Mouse (Mus musculus) midbrain, embryonic 14.5 days (tissue): ENCODE data around the gene Ap1m2. TPM values are rescaled to one million over a fixed set of nuclear protein-coding genes. Genes with fewer than 3 reads are reported as not detected.

Experiments used
- ATAC-seq: fragments of 200-750 bp; cut with Nextera tagmentation; 2 replicates; pipeline ENCODE4 v1.8.0; 2017; ENCODE audit warnings: moderate number of reproducible peaks, moderate library complexity; ENCODE audit not compliant: low FRiP score, low TSS enrichment
- DNase-seq: peaks from one replicate; pipeline ENCODE4 v3.0.0-alpha.2; 2015
- H3K27ac ChIP-seq: fragments of 300-500 bp; sonication (generic); replicated peaks from 2 replicates; pipeline ENCODE4 v1.5.1; 2014; ENCODE audit warnings: mild to moderate bottlenecking, low read depth, low read length, moderate library complexity
- H3K27me3 ChIP-seq: fragments of 300-500 bp; sonication (generic); 2 replicates; pipeline ENCODE4 v1.6.1; 2014; ENCODE audit warnings: low read length, control low read depth, mixed read lengths; ENCODE audit not compliant: control insufficient read depth, insufficient read depth
- H3K36me3 ChIP-seq: fragments of 300-500 bp; sonication (generic); 2 replicates; pipeline ENCODE4 v1.6.1; 2014; ENCODE audit warnings: low read length, control low read depth; ENCODE audit not compliant: control insufficient read depth, insufficient read depth
- H3K4me1 ChIP-seq: fragments of 300-500 bp; sonication (generic); 2 replicates; pipeline ENCODE4 v1.6.1; 2014; ENCODE audit warnings: mild to moderate bottlenecking, antibody characterized with exemption, low read length, control low read depth; ENCODE audit not compliant: control insufficient read depth, insufficient read depth
- H3K4me2 ChIP-seq: fragments of 300-500 bp; sonication (generic); 2 replicates; pipeline ENCODE4 v1.6.1; 2014; ENCODE audit warnings: mild to moderate bottlenecking, low read length, moderate library complexity
- H3K4me3 ChIP-seq: fragments of 300-500 bp; sonication (generic); replicated peaks from 2 replicates; pipeline ENCODE4 v1.5.1; 2014; ENCODE audit warnings: low read depth, low read length
- H3K9ac ChIP-seq: fragments of 300-500 bp; sonication (generic); replicated peaks from 2 replicates; pipeline ENCODE4 v1.6.1; 2014; ENCODE audit warnings: mild to moderate bottlenecking, low read length, moderate library complexity
- H3K9me3 ChIP-seq: fragments of 300-500 bp; sonication (generic); 2 replicates; pipeline ENCODE4 v1.6.1; 2016; ENCODE audit warnings: low read length, control low read depth, mixed read lengths; ENCODE audit not compliant: control insufficient read depth
- WGBS: fragments of 180-500 bp; shearing (Covaris S2); extraction: QIAGEN DNeasy Blood & Tissue Kit; methylation state at CpG from one replicate; pipeline ENCODE4 v1.1.7; 2014; 5-methylcytosine and 5-hydroxymethylcytosine counted together
- polyA plus RNA-seq: library from polyadenylated mRNA; unstranded; fragments of >200 nt; fragmentation: Nextera tagmentation; extraction: Ambion mirVana; gene quantifications from 2 replicates; pipeline ENCODE4 v1.2.1, GENCODE M21; 2014

Gene Ap1m2
- polyA plus RNA-seq: 0.88 and 1.5 TPM in 2 replicates

DNA sequence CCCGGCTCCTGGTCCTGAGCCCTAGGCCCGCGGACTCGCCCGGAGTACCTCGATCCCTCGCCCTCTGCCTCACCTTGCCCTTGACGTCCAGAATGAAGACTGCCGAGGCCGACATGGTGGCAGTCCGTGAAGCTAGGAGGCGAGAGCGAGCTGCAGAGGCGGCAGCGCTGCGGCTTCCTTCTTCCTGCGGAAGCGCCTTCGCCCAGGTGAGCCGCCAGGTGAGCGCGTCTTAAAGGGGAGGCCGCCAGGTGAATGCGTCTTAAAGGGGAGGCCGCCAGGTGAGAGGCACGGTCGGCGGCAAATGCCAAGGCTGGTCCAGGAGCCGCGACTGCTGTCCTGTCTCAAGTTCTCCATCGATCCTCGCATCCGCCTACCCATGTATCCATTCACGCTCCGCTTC is at the start of gene Ap1m2:
TSS of gene Ap1m2 (minus strand) at position 204 of the 400 bp plus-strand sequence.
- no peak within 1 kb of the TSS; the same call in 1 of the 2 replicates for H3K9ac ChIP-seq
- H3K4me2 ChIP-seq: peak within 1 kb of the TSS; percentile 32
- peak within 1 kb of the TSS; percentile 10; the same call in 1 of the 2 replicates for H3K4me3 ChIP-seq
- peaks cover 11% of the 10 kb centered on the region; the same call in 1 of the 2 replicates for H3K27me3 ChIP-seq
- H3K36me3 ChIP-seq: no peaks in the 10 kb centered on the region
- DNase-seq: no peak
- H3K27ac ChIP-seq: no peak within 1 kb of the TSS
- WGBS: 15% methylated on average over 35 of the region's 35 CpGs
- no peaks in the 10 kb centered on the region for H3K9me3 ChIP-seq
- no peak for ATAC-seq
- H3K4me1 ChIP-seq: no peaks in the 10 kb centered on the region

- Histone ChIP-seq H3K4me3 (no peak overlapping the region), H3K9ac (no peak overlapping the region), H3K4me2 (no peak overlapping the region), H3K36me3 (peaks cover 31% of the 10 kb centered on the region), H3K4me1 (no peaks in the 10 kb centered on the region), H3K27me3 (no peaks in the 10 kb centered on the region), H3K9me3 (no peaks in the 10 kb centered on the region), H3K27ac (no peak overlapping the region)
- WGBS: 0% methylated on average over 1 of the region's 1 CpGs
- ATAC-seq (peak; percentile 31; the same call in 1 of the 2 replicates), DNase-seq (peak; percentile 89)
Observed at GRCm38 (mm10) chr9:21356981-21357718, 45.0 kb upstream of the Ap1m2 start.

DNA sequence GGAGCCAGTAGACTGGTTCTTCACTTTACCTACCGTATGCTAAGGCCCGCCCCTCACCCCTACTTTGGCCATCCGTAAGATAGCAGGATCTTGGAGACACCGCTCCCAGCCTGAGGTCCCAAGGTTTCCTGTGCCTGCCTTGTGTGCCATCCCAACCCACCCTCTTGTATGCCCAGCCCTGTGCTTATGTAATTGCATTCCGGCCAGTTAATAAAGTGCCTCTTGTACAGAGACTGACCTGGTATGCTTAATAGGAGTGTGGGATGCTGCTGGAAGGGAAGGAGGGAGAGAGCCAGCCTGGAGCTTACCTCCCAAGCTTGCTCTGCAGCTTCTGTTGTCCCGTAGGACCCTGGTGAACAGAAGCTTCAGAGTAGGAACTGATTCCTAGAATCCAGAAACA is 42.7 kb upstream of the Ap1m2 start:
- DNase-seq: no peak
- 94% methylated on average over 6 of the region's 6 CpGs for WGBS
- H3K9me3 ChIP-seq: no peaks in the 10 kb centered on the region
- no peak overlapping the region for H3K4me3 ChIP-seq
- H3K9ac ChIP-seq: no peak overlapping the region
- ATAC-seq: no peak
- H3K4me2 ChIP-seq: no peak overlapping the region
- H3K27ac ChIP-seq: no peak overlapping the region
- H3K36me3 ChIP-seq: peaks cover 43% of the 10 kb centered on the region
- no peaks in the 10 kb centered on the region for H3K27me3 ChIP-seq
- no peaks in the 10 kb centered on the region for H3K4me1 ChIP-seq

- no peak overlapping the region for H3K9ac ChIP-seq
- H3K4me1 ChIP-seq: no peaks in the 10 kb centered on the region
- DNase-seq (no peak), ATAC-seq (no peak)
- WGBS: 44% methylated on average over 2 of the region's 2 CpGs
- H3K4me2 ChIP-seq: no peak overlapping the region
- no peak overlapping the region for H3K4me3 ChIP-seq
- no peak overlapping the region for H3K27ac ChIP-seq
- peaks cover 52% of the 10 kb centered on the region for H3K36me3 ChIP-seq
- H3K27me3 ChIP-seq: no peaks in the 10 kb centered on the region
- no peaks in the 10 kb centered on the region for H3K9me3 ChIP-seq
Observed at GRCm38 (mm10) chr9:21353373-21353686, 41.2 kb upstream of the Ap1m2 start.

DNA sequence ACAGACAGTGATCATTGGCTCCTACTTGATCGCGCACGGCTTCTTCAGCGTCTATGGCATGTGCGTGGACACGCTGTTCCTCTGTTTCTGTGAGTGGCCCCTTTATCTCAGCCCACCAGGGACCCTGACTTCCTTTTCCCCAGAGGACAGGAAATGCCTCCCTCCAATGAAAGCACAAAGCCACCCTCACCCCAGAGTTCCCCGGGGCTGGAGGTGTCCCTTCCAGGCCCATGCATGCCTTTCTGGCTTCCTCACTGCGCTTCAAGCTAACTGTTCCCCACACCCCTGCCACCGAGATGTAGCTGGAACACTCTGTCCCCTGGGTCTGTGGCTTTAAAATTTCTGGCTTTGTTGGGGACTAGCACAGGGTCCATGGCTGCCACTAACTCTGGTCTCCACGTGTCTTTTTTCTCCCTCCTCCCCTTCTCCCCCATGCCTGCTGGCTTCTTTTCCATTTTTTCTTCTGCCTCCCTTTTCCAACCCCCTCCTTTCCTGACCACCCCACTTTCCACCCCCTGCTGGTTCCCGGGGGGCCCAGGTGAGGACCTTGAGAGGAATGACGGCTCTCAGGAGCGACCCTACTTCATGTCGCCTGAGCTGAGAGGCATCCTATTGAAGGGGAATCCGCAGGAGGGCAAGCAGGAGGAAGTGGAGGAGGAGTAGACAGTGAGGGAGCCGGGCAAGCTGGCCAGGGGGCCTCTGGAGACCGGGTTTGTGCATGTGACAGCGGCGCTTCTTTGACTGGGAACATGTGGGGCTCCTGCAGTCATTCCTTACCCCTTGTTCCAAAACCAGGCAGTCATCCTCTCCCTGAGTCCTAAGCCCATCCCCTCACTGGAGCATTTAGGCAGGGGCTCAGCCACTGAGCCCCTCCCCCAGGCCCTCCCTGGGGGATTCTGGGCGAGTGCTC is 40.6 kb upstream of the Ap1m2 start:
- no peak overlapping the region for H3K4me3 ChIP-seq
- ATAC-seq (no peak), DNase-seq (no peak)
- H3K9ac ChIP-seq: no peak overlapping the region
- no peaks in the 10 kb centered on the region for H3K27me3 ChIP-seq
- H3K36me3 ChIP-seq: peaks cover 58% of the 10 kb centered on the region
- no peak overlapping the region for H3K4me2 ChIP-seq
- no peak overlapping the region for H3K27ac ChIP-seq
- no peaks in the 10 kb centered on the region for H3K4me1 ChIP-seq
- WGBS: 37% methylated on average over 20 of the region's 20 CpGs
- no peaks in the 10 kb centered on the region for H3K9me3 ChIP-seq

- no peaks in the 10 kb centered on the region for H3K9me3 ChIP-seq
- no peaks in the 10 kb centered on the region for H3K4me1 ChIP-seq
- no peak overlapping the region for H3K9ac ChIP-seq
- ATAC-seq (no peak), DNase-seq (no peak)
- H3K36me3 ChIP-seq: peaks cover 64% of the 10 kb centered on the region
- no peak overlapping the region for H3K4me3 ChIP-seq
- no peak overlapping the region for H3K4me2 ChIP-seq
- no peak overlapping the region for H3K27ac ChIP-seq
- H3K27me3 ChIP-seq: no peaks in the 10 kb centered on the region
- 92% methylated on average over 4 of the region's 4 CpGs for WGBS
Observed at GRCm38 (mm10) chr9:21351702-21352377, 39.7 kb upstream of the Ap1m2 start.

DNA sequence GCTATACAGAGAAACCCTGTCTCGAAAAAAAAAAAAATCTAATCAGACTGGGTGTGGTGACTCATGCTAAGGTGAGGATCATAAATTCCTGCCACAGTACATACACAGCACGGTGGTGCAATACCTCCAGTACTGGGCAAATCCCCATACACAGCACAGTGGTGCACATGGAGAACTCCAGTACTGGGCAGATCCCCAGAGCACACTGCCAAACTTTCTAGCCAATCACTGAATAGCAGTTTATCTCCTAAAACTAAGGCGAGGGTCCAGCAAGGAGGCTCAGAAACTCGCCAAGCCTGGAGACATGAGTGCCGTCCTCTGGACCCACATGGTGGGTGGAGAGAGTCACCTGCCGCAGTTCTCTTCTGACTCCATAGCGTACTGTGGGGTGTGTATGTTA is 39.0 kb upstream of the Ap1m2 start:
- H3K9me3 ChIP-seq: no peaks in the 10 kb centered on the region
- no peak overlapping the region for H3K27ac ChIP-seq
- no peak overlapping the region for H3K4me2 ChIP-seq
- no peak overlapping the region for H3K4me3 ChIP-seq
- H3K36me3 ChIP-seq: peaks cover 65% of the 10 kb centered on the region
- H3K4me1 ChIP-seq: no peaks in the 10 kb centered on the region
- no peak for ATAC-seq
- H3K9ac ChIP-seq: no peak overlapping the region
- H3K27me3 ChIP-seq: no peaks in the 10 kb centered on the region
- DNase-seq: no peak
- WGBS: 93% methylated on average over 7 of the region's 7 CpGs

GRCm38 (mm10) chr9:21348152-21348551 is 36.0 kb upstream of the Ap1m2 start:
- DNase-seq (no peak), ATAC-seq (no peak)
- Histone ChIP-seq H3K4me2 (no peak overlapping the region), H3K4me3 (no peak overlapping the region), H3K4me1 (no peaks in the 10 kb centered on the region), H3K36me3 (peaks cover 63% of the 10 kb centered on the region), H3K27me3 (no peaks in the 10 kb centered on the region), H3K27ac (no peak overlapping the region), H3K9ac (no peak overlapping the region), H3K9me3 (no peaks in the 10 kb centered on the region)
- WGBS: 94% methylated on average over 3 of the region's 3 CpGs
